Mouse (Mus musculus) spleen, postnatal 36 days (tissue): Measurements from ENCODE around the gene Adra2b.

Source experiments
- DNase-seq, 2 experiments: peaks; one replicate each; pipeline ENCODE4 v3.0.0; 2022; ENCODE audit warnings: low spot score in 2 of 2, mixed read lengths in 1 of 2

Adra2b gene

DNA sequence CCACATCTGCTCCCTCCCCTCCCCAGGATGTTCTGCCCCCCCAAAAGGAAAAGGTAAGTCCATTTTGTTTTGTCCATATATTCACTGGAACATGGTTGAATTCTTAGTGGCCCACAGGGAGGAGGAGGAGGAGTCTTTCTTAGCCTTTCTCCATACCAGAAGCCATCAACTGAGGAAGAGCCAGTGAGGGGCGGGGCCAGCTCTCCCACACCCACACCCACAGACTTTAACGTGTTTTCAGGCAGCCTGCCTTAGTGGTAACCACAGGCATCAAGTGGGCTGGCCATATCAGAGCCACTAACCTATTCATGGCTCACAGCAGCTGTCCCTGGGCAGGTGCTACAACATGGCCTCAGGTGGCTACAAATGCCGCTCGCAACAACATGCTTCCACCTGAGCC lies 24.2 kb upstream of the Adra2b start:
- peak; percentile 76 to 78 for DNase-seq

DNA sequence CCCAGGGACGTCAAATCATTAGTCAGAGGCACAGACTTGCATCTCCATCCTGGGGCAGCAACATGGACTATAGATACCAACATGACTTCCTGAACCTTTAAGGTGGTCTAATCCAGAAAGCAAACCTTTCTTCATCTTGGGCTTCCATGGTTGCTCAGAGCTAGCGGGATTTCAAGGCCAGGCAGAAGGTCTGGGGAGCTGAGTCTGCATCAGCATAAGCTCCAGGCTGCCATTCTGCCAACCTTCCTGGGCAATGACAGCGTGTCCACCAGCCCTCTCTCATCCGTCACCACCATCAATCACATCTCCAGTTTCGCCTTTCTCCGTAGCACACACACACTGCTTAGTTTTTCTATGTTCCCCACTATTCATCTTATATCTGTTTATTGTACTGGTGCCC lies 23.7 kb upstream of the Adra2b start:
- DNase-seq, result no peak

DNA sequence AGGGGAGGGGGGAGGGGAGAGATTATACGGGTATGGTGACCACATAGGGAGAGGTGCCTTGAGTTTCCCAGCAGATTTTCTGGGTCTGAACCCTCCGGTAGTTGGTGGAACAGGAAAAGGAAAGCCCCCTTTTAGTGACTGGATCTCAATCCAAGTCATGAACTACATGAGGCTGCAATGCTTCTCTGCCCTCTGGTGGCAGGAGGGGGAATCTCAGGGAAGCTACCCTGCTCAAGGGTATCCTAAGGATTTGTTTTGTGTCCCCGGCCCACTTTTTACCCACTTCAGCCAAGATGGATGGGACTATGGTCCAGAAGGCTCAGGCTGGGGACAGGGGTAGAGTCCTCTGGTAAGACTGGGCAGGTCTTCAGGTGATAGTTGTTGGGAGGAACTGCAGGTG lies 21.8 kb upstream of the Adra2b start:
- DNase-seq, result peak; percentile 54 to 63

DNA sequence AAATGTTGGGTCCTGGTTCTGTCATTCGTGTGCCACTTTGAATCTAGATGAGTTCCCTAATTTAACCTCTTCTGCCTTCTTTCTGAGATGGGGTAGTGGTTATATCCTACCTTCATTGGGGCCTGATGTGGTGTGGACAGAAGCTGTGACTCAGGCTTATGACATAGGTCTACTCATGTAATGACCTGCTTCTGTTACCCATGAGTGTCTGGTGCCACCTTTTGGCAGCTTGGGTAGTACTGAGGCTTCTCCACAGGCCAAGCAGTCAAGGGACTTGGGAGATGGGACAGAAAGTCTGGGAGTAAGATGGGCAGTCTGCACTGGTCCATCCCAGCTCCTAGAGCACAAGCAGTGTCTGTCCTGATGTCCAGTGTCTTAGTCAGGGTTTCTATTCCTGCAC lies 16.7 kb upstream of the Adra2b start:
- peak in 1 of 2 experiments; percentile 42 for DNase-seq

DNA sequence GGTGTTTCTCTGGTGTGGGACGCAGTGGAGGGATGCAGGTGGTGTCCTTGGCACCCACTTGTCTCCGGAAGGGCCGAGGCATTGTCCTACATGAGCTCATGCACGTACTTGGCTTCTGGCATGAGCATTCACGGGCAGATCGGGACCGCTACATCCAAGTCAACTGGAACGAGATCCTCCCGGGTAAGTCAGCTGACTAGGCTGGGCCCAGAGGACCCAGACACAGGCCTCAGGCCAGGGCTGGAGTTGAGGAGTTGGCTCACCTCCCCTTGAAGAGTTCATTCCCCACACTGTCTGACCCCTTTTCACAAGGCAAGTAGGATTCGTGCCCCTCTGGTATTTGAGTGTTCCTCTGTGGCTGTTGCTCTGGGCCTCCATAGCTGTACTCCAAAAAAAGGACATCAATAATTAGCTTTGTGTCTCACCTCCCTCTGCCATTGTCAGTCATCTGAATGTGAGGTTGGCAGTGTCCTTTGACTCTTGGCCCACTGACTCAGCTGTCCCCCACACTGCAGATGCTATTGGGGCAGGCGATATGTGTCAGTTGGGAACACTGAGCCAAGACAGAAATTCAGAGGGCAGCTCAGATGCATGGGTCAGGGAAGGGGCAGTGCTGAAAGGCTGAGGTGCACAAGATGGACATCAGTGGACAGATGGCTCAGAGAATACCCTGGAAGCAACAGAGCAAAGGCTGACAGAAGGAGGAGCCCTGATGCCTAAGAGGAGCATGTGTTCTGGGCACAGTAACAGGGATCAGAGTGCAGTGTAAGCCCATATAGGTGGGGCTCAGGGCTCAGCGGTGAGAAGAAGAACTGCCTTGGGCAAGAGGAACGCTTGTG lies 15.6 kb upstream of the Adra2b start:
- DNase-seq, result no peak

- DNase-seq, result no peak
These were observed 9.1 kb upstream of the Adra2b start for GRCm38 (mm10) chr2:127353881-127354280.

GRCm38 (mm10) chr2:127363282-127363652 lies 259 bp downstream of the Adra2b start:
- DNase-seq, result no peak

- no peak for DNase-seq
These were observed 688 bp downstream of the Adra2b start for GRCm38 (mm10) chr2:127363696-127364095.

- DNase-seq, result no peak
These were observed 1.4 kb downstream of the Adra2b start for GRCm38 (mm10) chr2:127364452-127364851.

- DNase-seq, result no peak
These were observed 4.3 kb downstream of the Adra2b start for GRCm38 (mm10) chr2:127367126-127367820.

- no peak for DNase-seq
These were observed 6.8 kb downstream of the Adra2b start for GRCm38 (mm10) chr2:127369703-127370376.

DNA sequence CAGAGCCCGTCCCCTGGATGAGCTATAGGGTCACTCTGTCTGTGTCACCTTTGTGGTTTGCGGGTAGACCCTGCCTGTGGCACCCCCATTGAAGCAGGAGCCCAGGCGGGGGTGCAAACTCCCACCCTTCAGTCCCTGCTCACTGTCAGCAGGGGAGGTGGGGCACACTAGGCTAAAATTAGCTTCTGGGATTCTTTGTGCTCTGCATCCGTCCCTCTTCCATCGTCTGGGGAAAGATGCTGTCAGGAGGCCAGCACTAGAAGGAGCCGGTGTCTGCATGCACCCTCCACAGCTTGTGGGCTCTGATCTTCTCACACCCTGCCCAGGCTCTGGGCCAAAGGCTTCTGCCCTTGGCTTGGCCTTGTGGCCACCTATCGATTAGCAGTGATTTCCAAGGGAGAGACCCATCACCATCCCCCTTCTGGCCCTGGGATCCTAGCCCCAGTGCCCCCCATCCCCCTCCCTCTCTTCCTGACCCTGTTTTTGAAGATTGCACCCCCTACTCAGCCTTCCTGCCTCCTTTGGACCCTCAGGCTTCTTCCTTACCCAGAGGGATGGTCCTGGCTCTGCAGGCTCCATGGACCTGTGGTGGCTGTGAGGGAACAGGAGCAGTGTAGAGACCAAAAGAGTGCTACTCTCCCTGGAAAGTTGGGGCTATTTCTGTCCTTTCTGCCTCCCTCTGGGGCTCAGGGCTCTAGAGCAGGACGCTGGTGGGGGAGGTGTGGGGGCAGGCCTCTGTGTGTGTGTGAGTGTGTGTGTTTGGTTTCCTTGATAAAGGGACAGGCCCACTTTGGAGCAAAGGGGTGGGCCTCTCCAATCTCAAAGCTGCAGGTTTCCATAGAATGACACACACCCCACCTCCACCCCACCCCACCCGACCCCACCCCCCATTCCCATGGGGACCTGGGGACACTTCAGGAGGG lies 7.8 kb downstream of the Adra2b start:
- no peak for DNase-seq

GRCm38 (mm10) chr2:127371484-127371861 lies 8.5 kb downstream of the Adra2b start:
- no peak for DNase-seq

- no peak for DNase-seq
These were observed 9.1 kb downstream of the Adra2b start for GRCm38 (mm10) chr2:127372082-127372481.

- no peak for DNase-seq
These were observed 11.1 kb downstream of the Adra2b start for GRCm38 (mm10) chr2:127374131-127374530.

DNA sequence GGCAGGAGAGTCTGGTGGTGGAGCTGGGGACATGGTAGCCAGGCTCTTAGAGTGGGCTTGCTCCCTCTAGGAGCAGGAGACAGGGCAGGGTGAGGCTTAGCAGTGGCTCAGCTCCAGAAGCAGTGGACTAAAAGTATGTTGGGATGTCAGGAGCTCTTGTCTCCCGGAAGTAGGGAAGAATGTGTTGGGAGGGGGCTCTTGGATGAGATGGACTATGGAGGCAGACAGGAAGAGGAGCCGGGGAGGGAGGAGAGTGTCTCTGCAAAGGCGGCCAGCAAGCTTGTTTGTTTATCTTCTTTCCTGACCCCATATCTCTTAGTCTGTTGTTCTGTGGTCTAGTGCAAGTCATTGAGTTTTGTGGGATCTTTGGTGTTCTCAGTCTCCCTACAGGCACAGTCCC lies 12.1 kb downstream of the Adra2b start:
- DNase-seq, result no peak

DNA sequence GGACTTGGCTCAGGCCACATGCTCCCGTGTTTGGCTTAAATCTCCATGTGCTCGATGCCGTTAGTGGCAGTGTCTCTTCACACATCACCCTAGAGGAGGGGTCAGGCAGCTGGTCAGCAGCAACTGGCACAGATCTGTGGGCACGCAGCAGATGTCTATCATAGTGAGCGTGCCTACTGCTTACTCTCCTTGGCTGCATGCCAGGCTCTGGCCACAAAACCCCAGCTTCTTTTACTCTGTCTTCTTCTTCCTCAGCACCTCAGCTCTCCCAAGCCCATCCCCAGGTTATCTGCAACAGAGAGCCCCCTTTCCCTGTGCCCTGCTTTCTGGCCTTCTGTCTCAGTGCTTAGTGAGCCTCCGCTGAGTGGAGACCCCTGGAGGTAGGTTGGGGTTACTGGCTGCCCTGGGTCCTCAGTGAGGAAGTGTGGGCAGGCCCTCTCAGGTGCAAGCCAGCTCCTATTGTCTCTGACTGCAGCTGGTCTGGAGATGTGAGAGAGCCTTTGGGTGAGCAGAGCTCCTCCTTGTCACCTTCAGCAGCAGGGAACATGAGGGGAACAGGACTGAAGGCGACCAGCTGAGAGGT lies 12.8 kb downstream of the Adra2b start:
- no peak for DNase-seq

DNA sequence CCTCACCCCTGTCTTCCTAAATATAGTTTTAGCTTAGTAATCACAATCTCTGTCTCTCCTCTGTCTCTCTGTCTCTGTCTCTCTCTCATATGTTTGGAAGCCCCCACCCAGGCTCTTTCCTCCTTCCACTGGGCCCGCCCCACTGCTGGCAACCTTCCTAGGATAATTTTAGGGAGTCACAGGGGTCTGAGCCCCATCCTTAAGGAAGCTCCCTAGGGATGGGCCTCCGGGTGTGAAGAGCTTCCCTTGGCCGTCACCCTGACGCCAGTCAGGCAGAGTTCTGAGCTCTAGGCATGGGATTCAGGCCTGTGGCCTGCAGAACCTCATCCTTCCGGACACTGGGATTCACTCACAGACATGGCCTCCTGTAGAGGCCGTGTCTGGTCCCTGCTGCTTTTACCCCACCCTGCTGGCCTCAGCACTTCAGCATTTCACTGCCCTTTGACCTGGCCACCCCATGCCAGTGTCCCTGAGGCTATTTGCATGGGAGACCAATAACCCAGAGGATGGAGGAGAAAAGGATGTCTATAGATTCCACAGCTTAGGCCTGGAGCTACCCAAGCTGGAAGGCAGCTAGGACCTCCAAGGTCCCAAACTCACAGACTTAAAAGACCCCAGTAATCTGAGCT lies 13.5 kb downstream of the Adra2b start:
- DNase-seq, result no peak

DNA sequence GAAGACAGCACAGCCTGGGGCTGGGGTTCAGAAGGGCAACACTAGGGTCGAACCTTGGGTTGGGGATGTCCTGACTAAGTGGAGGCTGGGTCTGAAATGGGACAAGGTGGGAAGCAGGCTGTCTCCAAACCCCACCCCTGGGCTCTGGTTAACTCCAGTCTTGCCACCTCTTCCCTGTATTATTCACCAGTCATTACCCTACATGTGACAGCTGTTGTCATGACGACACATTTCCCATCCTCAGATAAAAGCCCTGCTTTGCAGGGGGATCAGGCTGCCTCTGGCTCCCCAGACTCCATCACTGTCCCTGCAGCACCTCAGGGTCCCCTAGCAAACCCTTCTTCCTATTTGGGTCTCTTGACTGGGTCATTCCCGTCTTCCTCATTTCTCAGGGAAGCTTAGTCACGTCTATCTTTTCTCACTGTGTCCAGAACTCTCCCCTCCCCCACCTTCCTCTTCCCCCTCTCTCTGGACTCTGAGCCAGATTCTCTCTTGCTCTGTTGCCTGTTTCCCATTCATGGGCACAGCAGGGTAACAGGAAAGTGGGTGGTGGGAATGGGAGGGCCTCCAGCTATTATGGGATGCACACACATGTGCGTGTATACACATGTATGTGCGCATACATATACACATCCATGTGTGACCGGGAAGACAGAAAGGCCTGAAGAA lies 15.1 kb downstream of the Adra2b start:
- DNase-seq, result no peak

- DNase-seq, result no peak
These were observed 15.6 kb downstream of the Adra2b start for GRCm38 (mm10) chr2:127378611-127378990.
